Mouse (Mus musculus): ENCODE measurements around the gene Zranb2. TPM values are rescaled to one million over a fixed set of nuclear protein-coding genes. Genes with fewer than 3 reads are reported as not detected.

Zranb2 gene
- total RNA-seq (2023), result 59.4 TPM

GRCm38 (mm10) chr3:157533964-157534785 lies at the start of gene Zranb2:
Zranb2 (plus strand) TSS chr3:157534160.

GRCm38 (mm10) chr3:157566725-157567565 lies 33.0 kb downstream of the Zranb2 start, which contains the start of gene Ptger3:
Ptger3 (plus strand) TSS chr3:157566892.

Other genes with a start within 250 kb of the Zranb2 start
- not detected for gene Ptger3, start 32.7 kb downstream of the Zranb2 start, total RNA-seq (2023)

All from CD4-positive naive resting alpha-beta T cell, adult 76 days (primary cell).